Mouse (Mus musculus) cerebellum, adult 8-10 months (tissue): ENCODE data around the gene Nxf1.
"Not testable (repeated sequence)": the region's sequence is repeated elsewhere in the genome, so short reads cannot be mapped to it uniquely, and the experiment has no call there.

Experiments
- DNase-seq: peaks from one replicate; pipeline ENCODE4 v3.0.0; 2022

Nxf1 gene

GRCm38 (mm10) chr19:8725081-8725613 lies 31.7 kb upstream of the Nxf1 start:
- DNase-seq: no peak

- DNase-seq: no peak
These were observed 30.1 kb upstream of the Nxf1 start for GRCm38 (mm10) chr19:8726609-8727390.

- no peak for DNase-seq
These were observed 29.3 kb upstream of the Nxf1 start for GRCm38 (mm10) chr19:8727495-8728114.

- not testable (repeated sequence) for DNase-seq
These were observed 28.4 kb upstream of the Nxf1 start for GRCm38 (mm10) chr19:8728335-8729099.

- DNase-seq: no peak
These were observed 22.5 kb upstream of the Nxf1 start for GRCm38 (mm10) chr19:8734334-8734733.

GRCm38 (mm10) chr19:8735389-8736159 lies 21.3 kb upstream of the Nxf1 start, which contains the start of gene Wdr74:
Gene Wdr74, plus strand, starts transcription at chr19:8735827.
- DNase-seq: peak; percentile 88

GRCm38 (mm10) chr19:8736160-8736467 lies 20.8 kb upstream of the Nxf1 start:
- DNase-seq: no peak

GRCm38 (mm10) chr19:8738911-8739310 lies 18.0 kb upstream of the Nxf1 start:
- DNase-seq: no peak

- no peak for DNase-seq
These were observed 17.2 kb upstream of the Nxf1 start for GRCm38 (mm10) chr19:8739646-8740045.

GRCm38 (mm10) chr19:8740603-8741002 lies 16.3 kb upstream of the Nxf1 start, which contains the start of gene 1700092M07Rik:
Gene 1700092M07Rik, plus strand, starts transcription at chr19:8740718.
- no peak for DNase-seq

- DNase-seq: peak; percentile 93
These were observed 15.5 kb upstream of the Nxf1 start, which contains the start of gene Stx5a for GRCm38 (mm10) chr19:8741243-8741869. Gene Stx5a, plus strand, starts transcription at chr19:8741413.

- no peak for DNase-seq
These were observed 14.7 kb upstream of the Nxf1 start for GRCm38 (mm10) chr19:8742176-8742575.

- DNase-seq: no peak
These were observed 11.5 kb upstream of the Nxf1 start for GRCm38 (mm10) chr19:8745382-8745781.

GRCm38 (mm10) chr19:8747368-8747767 lies 9.5 kb upstream of the Nxf1 start:
- no peak for DNase-seq

- DNase-seq: no peak
These were observed 1.2 kb upstream of the Nxf1 start for GRCm38 (mm10) chr19:8755652-8756051.

GRCm38 (mm10) chr19:8757471-8757998 lies 662 bp downstream of the Nxf1 start:
- DNase-seq: no peak

- DNase-seq: no peak
These were observed 2.0 kb downstream of the Nxf1 start for GRCm38 (mm10) chr19:8758899-8759298.

GRCm38 (mm10) chr19:8760757-8761156 lies 3.9 kb downstream of the Nxf1 start:
- DNase-seq: no peak

GRCm38 (mm10) chr19:8763276-8763675 lies 6.4 kb downstream of the Nxf1 start:
- DNase-seq: no peak

- DNase-seq: no peak
These were observed 8.7 kb downstream of the Nxf1 start for GRCm38 (mm10) chr19:8765562-8765961.

GRCm38 (mm10) chr19:8770567-8771270 lies 13.8 kb downstream of the Nxf1 start, which contains the start of gene Tmem223:
Gene Tmem223, plus strand, starts transcription at chr19:8770996.
- DNase-seq: peak; percentile 76
